ENCODE assay signal across 17 mouse cellular contexts in the genomic region with DNA sequence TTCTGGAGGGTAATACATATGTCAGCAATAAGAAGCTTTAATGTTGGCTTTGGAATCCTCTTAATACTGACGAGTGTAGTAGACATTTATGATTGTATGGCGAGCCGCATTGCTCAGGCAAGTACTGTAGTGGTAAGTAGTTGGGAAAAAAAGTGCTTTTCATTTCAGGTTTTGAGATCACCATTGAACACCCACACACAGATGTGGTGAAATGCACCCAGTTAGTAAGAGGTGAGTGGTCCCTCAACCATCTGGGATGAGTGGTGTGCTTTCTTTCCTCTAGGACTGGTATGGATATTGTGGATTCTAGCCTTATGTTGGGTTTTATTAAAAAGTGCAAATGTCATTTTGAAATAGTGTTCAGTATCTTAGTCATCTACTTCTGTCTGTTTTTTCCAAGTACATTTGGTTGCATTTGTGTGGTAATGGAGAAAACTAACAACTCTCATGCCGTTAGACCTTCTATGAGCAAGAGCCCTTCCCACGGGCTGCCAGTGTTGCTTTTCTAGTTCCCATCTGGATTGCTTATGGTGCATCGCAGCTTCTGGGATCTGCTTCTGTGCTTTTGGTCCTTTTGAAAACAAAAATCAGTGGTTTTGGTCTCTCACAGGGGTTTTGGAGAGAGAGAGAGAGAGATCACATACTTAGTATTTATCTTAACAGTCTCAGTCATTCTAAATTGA. TPM values are rescaled to one million over a fixed set of nuclear protein-coding genes. Genes with fewer than 3 reads are reported as not detected.
"Had no signal": no experiment of that assay in that cellular context is flagged by ENCODE, and none has a peak within 500 bp of the region (broad histone marks: within the 10 kb centered on the region; RNA-seq: fewer than 3 reads in every experiment).

No protein-coding gene starts in this region.

- ATAC-seq: liver, postnatal 0 days; lung, postnatal 0 days; midbrain, embryonic 13.5 days; midbrain, embryonic 15.5 days had no signal

- H3K27ac ChIP-seq: lung, embryonic 15.5 days; macrophage; midbrain, embryonic 13.5 days; midbrain, embryonic 15.5 days; neural tube, embryonic 12.5 days; stomach, embryonic 15.5 days; stomach, postnatal 0 days had no signal

- DNase-seq: liver, postnatal 0 days; lung, adult 2 months; lung, postnatal 14 days; lung, postnatal 36 days; right cerebral cortex, postnatal 14 days; thymus, adult 18-20 months; thymus, postnatal 14 days; thymus, postnatal 36 days had no signal

- H3K4me3 ChIP-seq: lung, embryonic 15.5 days; megakaryocyte, embryonic 14.5 days; midbrain, embryonic 13.5 days; midbrain, embryonic 15.5 days; neural tube, embryonic 12.5 days; stomach, embryonic 15.5 days had no signal

RNA-seq across cellular contexts. Expression of a gene that starts 59.6 kb away (rescaled TPM):
- polyA plus RNA-seq: liver, postnatal 0 days; neural tube, embryonic 12.5 days; stomach, embryonic 15.5 days; stomach, postnatal 0 days had no signal
